Mouse (Mus musculus) embryo, embryonic 11.5 days (tissue): ENCODE results near the gene Cul7.

ENCODE experiments used
- DNase-seq: peaks from one replicate; pipeline ENCODE4 v3.0.0-alpha.2; 2012; ENCODE audit warnings: low read depth, low spot score

Cul7 gene

GRCm38 (mm10) chr17:46673850-46674529 lies 23.9 kb downstream of the Cul7 start, which contains the start of gene Rrp36:
Gene Rrp36, minus strand, starts transcription at chr17:46674352.
- peak; percentile 80 for DNase-seq

- no peak for DNase-seq
Observed at GRCm38 (mm10) chr17:46674530-46675283, 24.6 kb downstream of the Cul7 start.

GRCm38 (mm10) chr17:46678416-46678815 lies 28.3 kb downstream of the Cul7 start, which contains the start of gene Mea1:
Gene Mea1, plus strand, starts transcription at chr17:46678793.
- DNase-seq, result no peak

GRCm38 (mm10) chr17:46678911-46679310 lies 28.8 kb downstream of the Cul7 start:
- no peak for DNase-seq

- peak; percentile 32 for DNase-seq
Observed at GRCm38 (mm10) chr17:46679843-46680759, 30.0 kb downstream of the Cul7 start.

GRCm38 (mm10) chr17:46680760-46681373 lies 30.7 kb downstream of the Cul7 start, which contains the start of gene Klhdc3:
Gene Klhdc3, minus strand, starts transcription at chr17:46680914.
- peak; percentile 98 for DNase-seq

GRCm38 (mm10) chr17:46681466-46682118 lies 31.5 kb downstream of the Cul7 start:
- DNase-seq, result no peak

- DNase-seq, result no peak
Observed at GRCm38 (mm10) chr17:46682654-46683389, 32.7 kb downstream of the Cul7 start.

GRCm38 (mm10) chr17:46685913-46686312 lies 35.8 kb downstream of the Cul7 start:
- DNase-seq, result no peak

- DNase-seq, result no peak
Observed at GRCm38 (mm10) chr17:46690665-46691064, 40.5 kb downstream of the Cul7 start.

- DNase-seq, result no peak
Observed at GRCm38 (mm10) chr17:46691390-46691789, 41.3 kb downstream of the Cul7 start.

- no peak for DNase-seq
Observed at GRCm38 (mm10) chr17:46694517-46695063, 44.5 kb downstream of the Cul7 start.

- no peak for DNase-seq
Observed at GRCm38 (mm10) chr17:46698515-46698914, 48.4 kb downstream of the Cul7 start.

GRCm38 (mm10) chr17:46699245-46699644 lies 49.1 kb downstream of the Cul7 start:
- no peak for DNase-seq

- no peak for DNase-seq
Observed at GRCm38 (mm10) chr17:46699912-46700311, 49.8 kb downstream of the Cul7 start.

- DNase-seq, result no peak
Observed at GRCm38 (mm10) chr17:46701489-46701888, 51.4 kb downstream of the Cul7 start.

- no peak for DNase-seq
Observed at GRCm38 (mm10) chr17:46702100-46702499, 52.0 kb downstream of the Cul7 start.

- DNase-seq, result no peak
Observed at GRCm38 (mm10) chr17:46702506-46702905, 52.4 kb downstream of the Cul7 start.

GRCm38 (mm10) chr17:46703971-46704886 lies 54.1 kb downstream of the Cul7 start:
- DNase-seq, result no peak
